In the genomic region with DNA sequence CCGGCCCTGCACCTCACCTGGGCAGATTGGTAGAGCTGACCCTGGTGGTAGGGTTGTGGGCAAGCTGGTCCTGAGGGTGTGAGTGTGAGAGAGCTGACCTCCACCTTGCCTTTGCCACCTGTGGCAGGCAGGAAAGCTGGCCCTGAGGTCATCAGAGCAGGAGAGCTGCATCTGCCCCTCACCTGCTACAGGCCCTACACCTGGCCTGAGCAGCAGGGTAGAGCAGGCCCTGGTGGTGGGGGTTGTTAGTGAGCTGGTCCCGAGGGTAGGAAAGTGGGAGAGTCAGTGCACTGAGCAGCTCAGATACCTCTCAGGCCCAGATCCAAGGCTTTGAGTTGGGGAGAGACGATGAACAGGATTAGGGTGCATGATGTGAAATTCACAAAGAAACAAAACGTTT, we compare ENCODE assay signal across 19 mouse cellular contexts. TPM values are rescaled to one million over a fixed set of nuclear protein-coding genes. Genes with fewer than 3 reads are reported as not detected.
DNase-seq lines count a peak whose midpoint lies in the region; ATAC-seq and TF ChIP-seq lines count a peak whose summit lies in the region.
"Had no signal": no experiment of that assay in that cellular context is flagged by ENCODE, and none has a peak within 500 bp of the region (broad histone marks: within the 10 kb centered on the region; RNA-seq: fewer than 3 reads in every experiment).

No protein-coding gene starts in this region.

- no peak overlapping the region for H3K4me2 ChIP-seq in forebrain, embryonic 13.5 days
- no peak overlapping the region for H3K4me2 ChIP-seq in forebrain, embryonic 11.5 days (ENCODE audit: low read depth, low read length, severe bottlenecking)
- no peak overlapping the region for H3K4me2 ChIP-seq in hindbrain, embryonic 12.5 days (replicated peaks)
- no peak overlapping the region for H3K4me2 ChIP-seq in lung, embryonic 14.5 days
- H3K4me2 ChIP-seq in liver, embryonic 12.5 days: no peak overlapping the region

- WGBS in forebrain, embryonic 13.5 days: 79% methylated on average over 4 of the region's 4 CpGs
- 79% methylated on average over 4 of the region's 4 CpGs for WGBS in forebrain, embryonic 11.5 days
- 76% methylated on average over 4 of the region's 4 CpGs for WGBS in hindbrain, embryonic 12.5 days
- 78% methylated on average over 4 of the region's 4 CpGs for WGBS in hindbrain, embryonic 10.5 days
- WGBS in lung, embryonic 14.5 days: 76% methylated on average over 4 of the region's 4 CpGs
- WGBS in liver, embryonic 12.5 days (ENCODE audit: insufficient replicate concordance): 73% methylated on average over 4 of the region's 4 CpGs

- TF ChIP-seq CTCF in lung, embryonic 14.5 days (IDR thresholded peaks at IDR 0.05; ENCODE audit: low read depth): no peak

- no peaks in the 10 kb centered on the region for H3K36me3 ChIP-seq in forebrain, embryonic 13.5 days (ENCODE audit: poor library complexity, severe bottlenecking)
- H3K36me3 ChIP-seq in forebrain, embryonic 11.5 days (ENCODE audit: control insufficient read depth, insufficient read depth, low read length): no peaks in the 10 kb centered on the region
- no peaks in the 10 kb centered on the region for H3K36me3 ChIP-seq in hindbrain, embryonic 12.5 days
- no peaks in the 10 kb centered on the region for H3K36me3 ChIP-seq in hindbrain, embryonic 10.5 days
- H3K36me3 ChIP-seq in lung, embryonic 14.5 days (ENCODE audit: insufficient read depth): no peaks in the 10 kb centered on the region
- H3K36me3 ChIP-seq in liver, embryonic 12.5 days: peaks cover 97% of the 10 kb centered on the region

- H3K4me1 ChIP-seq in forebrain, embryonic 13.5 days: no peaks in the 10 kb centered on the region
- H3K4me1 ChIP-seq in forebrain, embryonic 11.5 days (replicated peaks; ENCODE audit: control insufficient read depth, insufficient read depth, low read length): no peaks in the 10 kb centered on the region
- no peaks in the 10 kb centered on the region for H3K4me1 ChIP-seq in hindbrain, embryonic 12.5 days
- H3K4me1 ChIP-seq in hindbrain, embryonic 10.5 days (replicated peaks): no peaks in the 10 kb centered on the region
- no peaks in the 10 kb centered on the region for H3K4me1 ChIP-seq in lung, embryonic 14.5 days (ENCODE audit: insufficient read depth)
- no peaks in the 10 kb centered on the region; the same call in 1 of the 2 replicates for H3K4me1 ChIP-seq in liver, embryonic 12.5 days
- H3K4me1 ChIP-seq: heart, embryonic 10.5 days had no signal

- 0 out of 2 replicates have a peak, but pooled peaks have one; percentile 41 for ATAC-seq in forebrain, embryonic 13.5 days
- ATAC-seq in forebrain, embryonic 11.5 days (replicated peaks; ENCODE audit: low FRiP score): no peak
- ATAC-seq in hindbrain, embryonic 12.5 days (ENCODE audit: low FRiP score): 0 out of 2 replicates have a peak, but pooled peaks have one; percentile 4
- ATAC-seq in lung, embryonic 14.5 days (ENCODE audit: insufficient read depth): 0 out of 2 replicates have a peak, but pooled peaks have one; percentile 32
- peak; percentile 44; the same call in 1 of the 2 replicates for ATAC-seq in liver, embryonic 12.5 days
- ATAC-seq: inflammation-experienced regulatory T-cells, adult 6 months had no signal

- no peak overlapping the region for H3K4me3 ChIP-seq in forebrain, embryonic 13.5 days
- H3K4me3 ChIP-seq in forebrain, embryonic 11.5 days (ENCODE audit: low read depth, low read length): no peak overlapping the region
- H3K4me3 ChIP-seq in hindbrain, embryonic 12.5 days: no peak overlapping the region
- H3K4me3 ChIP-seq in hindbrain, embryonic 10.5 days: no peak overlapping the region
- H3K4me3 ChIP-seq in lung, embryonic 14.5 days (ENCODE audit: low read depth, low read length): no peak overlapping the region
- H3K4me3 ChIP-seq in liver, embryonic 12.5 days: no peak overlapping the region
- H3K4me3 ChIP-seq: heart, embryonic 10.5 days had no signal

- H3K27me3 ChIP-seq in forebrain, embryonic 13.5 days: no peaks in the 10 kb centered on the region
- no peaks in the 10 kb centered on the region for H3K27me3 ChIP-seq in forebrain, embryonic 11.5 days (ENCODE audit: control insufficient read depth, insufficient read depth, low read length)
- H3K27me3 ChIP-seq in hindbrain, embryonic 12.5 days: no peaks in the 10 kb centered on the region
- H3K27me3 ChIP-seq in hindbrain, embryonic 10.5 days (ENCODE audit: insufficient read depth, poor library complexity, severe bottlenecking): no peaks in the 10 kb centered on the region
- no peaks in the 10 kb centered on the region for H3K27me3 ChIP-seq in lung, embryonic 14.5 days (ENCODE audit: insufficient read depth, low read length)
- no peaks in the 10 kb centered on the region for H3K27me3 ChIP-seq in liver, embryonic 12.5 days (replicated peaks)

- no peak overlapping the region for H3K9ac ChIP-seq in forebrain, embryonic 13.5 days
- H3K9ac ChIP-seq in forebrain, embryonic 11.5 days (ENCODE audit: low read length): no peak overlapping the region
- H3K9ac ChIP-seq in hindbrain, embryonic 12.5 days: no peak overlapping the region
- no peak overlapping the region for H3K9ac ChIP-seq in lung, embryonic 14.5 days
- no peak overlapping the region for H3K9ac ChIP-seq in liver, embryonic 12.5 days
- H3K9ac ChIP-seq: forebrain, postnatal 0 days had no signal

- H3K27ac ChIP-seq in forebrain, embryonic 13.5 days: no peak overlapping the region
- no peak overlapping the region for H3K27ac ChIP-seq in forebrain, embryonic 11.5 days (ENCODE audit: low read depth, low read length)
- H3K27ac ChIP-seq in hindbrain, embryonic 12.5 days: no peak overlapping the region
- H3K27ac ChIP-seq in hindbrain, embryonic 10.5 days: no peak overlapping the region
- H3K27ac ChIP-seq in lung, embryonic 14.5 days (ENCODE audit: low read depth): no peak overlapping the region
- H3K27ac ChIP-seq in liver, embryonic 12.5 days: no peak overlapping the region
- H3K27ac ChIP-seq: heart, embryonic 10.5 days had no signal

- no peaks in the 10 kb centered on the region for H3K9me3 ChIP-seq in forebrain, embryonic 13.5 days (replicated peaks)
- no peaks in the 10 kb centered on the region for H3K9me3 ChIP-seq in forebrain, embryonic 11.5 days (ENCODE audit: control insufficient read depth, low read length)
- H3K9me3 ChIP-seq in hindbrain, embryonic 12.5 days (replicated peaks): no peaks in the 10 kb centered on the region
- no peaks in the 10 kb centered on the region for H3K9me3 ChIP-seq in hindbrain, embryonic 10.5 days
- no peaks in the 10 kb centered on the region for H3K9me3 ChIP-seq in lung, embryonic 14.5 days (ENCODE audit: low read depth, low read length)
- H3K9me3 ChIP-seq in liver, embryonic 12.5 days (replicated peaks): no peaks in the 10 kb centered on the region
- H3K9me3 ChIP-seq: heart, embryonic 10.5 days had no signal

- no peak for DNase-seq in forebrain, embryonic 11.5 days (ENCODE audit: low spot score)
- no peak for DNase-seq in hindbrain, embryonic 10.5 days (ENCODE audit: low spot score)
- no peak for DNase-seq in lung, embryonic 14.5 days
- no peak for DNase-seq in lung, postnatal 10 days
- no peak for DNase-seq in testis, postnatal 10 days (ENCODE audit: low spot score)
- DNase-seq: adrenal gland, adult 2 months; cerebellum, adult 2 months; gastrocnemius, postnatal 36 days; heart, postnatal 36 days; layer of hippocampus, postnatal 36 days had no signal

RNA-seq across cellular contexts. Expression of a gene that starts 31.6 kb away (rescaled TPM):
- not detected in 2 replicates for polyA plus RNA-seq in forebrain, embryonic 13.5 days (2015; fragmentation: Nextera tagmentation; extraction: Ambion mirVana)
- not detected in 2 replicates for polyA plus RNA-seq in forebrain, embryonic 11.5 days (2014; fragmentation: Nextera tagmentation; extraction: Ambion mirVana)
- not detected in 2 replicates for polyA plus RNA-seq in hindbrain, embryonic 12.5 days (2016; fragmentation: Nextera tagmentation; extraction: Ambion mirVana)
- not detected in 2 replicates for polyA plus RNA-seq in hindbrain, embryonic 10.5 days (2016; fragmentation: Nextera tagmentation; extraction: Ambion mirVana)
- polyA plus RNA-seq in lung, embryonic 14.5 days (2014; fragmentation: Nextera tagmentation; extraction: Ambion mirVana): not detected in 2 replicates
- 0.10 TPM in 1 of 2 replicates, not detected in the other for polyA plus RNA-seq in liver, embryonic 12.5 days (2016; fragmentation: Nextera tagmentation; extraction: Ambion mirVana)
- polyA plus RNA-seq: adrenal gland, adult 2 months; heart, embryonic 10.5 days; inflammation-experienced regulatory T-cells, adult 6 months; kidney, embryonic 16.5 days; lung, postnatal 0 days; neural tube, embryonic 14.5 days had no signal

RNA-seq across cellular contexts. Expression of a gene that starts 48.1 kb away (rescaled TPM):
- polyA plus RNA-seq in forebrain, embryonic 13.5 days (2015; fragmentation: Nextera tagmentation; extraction: Ambion mirVana): 53.4 and 62.2 TPM in 2 replicates
- polyA plus RNA-seq in forebrain, embryonic 11.5 days (2014; fragmentation: Nextera tagmentation; extraction: Ambion mirVana): 34.2 and 37.7 TPM in 2 replicates
- polyA plus RNA-seq in hindbrain, embryonic 12.5 days (2016; fragmentation: Nextera tagmentation; extraction: Ambion mirVana): 47.6 and 51.1 TPM in 2 replicates
- 24.5 and 28.0 TPM in 2 replicates for polyA plus RNA-seq in hindbrain, embryonic 10.5 days (2016; fragmentation: Nextera tagmentation; extraction: Ambion mirVana)
- 22.4 and 25.2 TPM in 2 replicates for polyA plus RNA-seq in lung, embryonic 14.5 days (2014; fragmentation: Nextera tagmentation; extraction: Ambion mirVana)
- 36.3 and 37.5 TPM in 2 replicates for polyA plus RNA-seq in liver, embryonic 12.5 days (2016; fragmentation: Nextera tagmentation; extraction: Ambion mirVana)

RNA-seq across cellular contexts. Expression of a gene that starts 48.1 kb away (rescaled TPM):
- polyA plus RNA-seq in forebrain, embryonic 13.5 days (2015; fragmentation: Nextera tagmentation; extraction: Ambion mirVana): 2.0 and 4.0 TPM in 2 replicates
- 3.0 and 4.0 TPM in 2 replicates for polyA plus RNA-seq in forebrain, embryonic 11.5 days (2014; fragmentation: Nextera tagmentation; extraction: Ambion mirVana)
- 4.0 and 6.2 TPM in 2 replicates for polyA plus RNA-seq in hindbrain, embryonic 12.5 days (2016; fragmentation: Nextera tagmentation; extraction: Ambion mirVana)
- polyA plus RNA-seq in hindbrain, embryonic 10.5 days (2016; fragmentation: Nextera tagmentation; extraction: Ambion mirVana): 6.3 and 9.0 TPM in 2 replicates
- polyA plus RNA-seq in lung, embryonic 14.5 days (2014; fragmentation: Nextera tagmentation; extraction: Ambion mirVana): 2.5 and 2.7 TPM in 2 replicates
- polyA plus RNA-seq in liver, embryonic 12.5 days (2016; fragmentation: Nextera tagmentation; extraction: Ambion mirVana): 116 and 120 TPM in 2 replicates

Comparison
In these comparisons a context has a peak if more than half of its experiments do, and no peak if none do; other contexts are left out.
1. RNA of a gene that starts 48.1 kb away (polyA plus RNA-seq): 116 to 120 TPM in liver, embryonic 12.5 days; 6.3 to 9.0 TPM in hindbrain, embryonic 10.5 days, 4.0 to 6.2 TPM in hindbrain, embryonic 12.5 days, 3.0 to 4.0 TPM in forebrain, embryonic 11.5 days, 2.5 to 2.7 TPM in lung, embryonic 14.5 days and 2.0 to 4.0 TPM in forebrain, embryonic 13.5 days; every median in the first group is over 10 times any median in the second.